In the genomic region with DNA sequence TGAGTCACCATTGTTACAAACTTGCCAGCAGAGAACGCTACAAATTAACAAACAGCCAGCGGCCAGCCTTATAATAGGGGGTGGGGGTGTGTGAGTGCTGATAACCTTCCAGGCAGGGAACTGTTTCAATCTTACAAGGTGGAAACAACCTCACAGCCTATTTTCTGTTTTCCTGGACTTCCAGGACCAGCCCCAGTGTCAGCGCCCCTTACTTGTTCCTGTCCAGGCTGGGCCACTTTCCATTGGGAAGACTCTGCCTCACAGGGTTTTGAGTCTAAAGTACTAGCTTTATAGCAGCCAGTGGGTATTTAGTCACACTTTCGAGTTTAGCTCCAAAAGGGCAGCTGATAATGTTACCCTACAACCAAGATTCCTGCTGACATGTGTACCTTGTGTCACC, we compare ENCODE assay signal across 9 mouse cellular contexts. TPM values are rescaled to one million over a fixed set of nuclear protein-coding genes. Genes with fewer than 3 reads are reported as not detected.
A peak's percentile ranks its signal among the peaks of the same experiment; 100 is the strongest.
DNase-seq lines count a peak whose midpoint lies in the region; ATAC-seq lines count a peak whose summit lies in the region.
"Had no signal": no experiment of that assay in that cellular context is flagged by ENCODE, and none has a peak within 500 bp of the region (broad histone marks: within the 10 kb centered on the region; RNA-seq: fewer than 3 reads in every experiment).

No protein-coding gene starts in this region.

- no peak for ATAC-seq in heart, embryonic 13.5 days (ENCODE audit: extremely low read depth, insufficient number of reproducible peaks, low FRiP score, low TSS enrichment)
- ATAC-seq in forebrain, embryonic 14.5 days: no peak
- ATAC-seq in neural tube, embryonic 14.5 days (ENCODE audit: low read depth): no peak
- ATAC-seq in erythroblast, adult 5-6 weeks (replicated peaks; ENCODE audit: low FRiP score, poor library complexity, severe bottlenecking): no peak
- ATAC-seq: Patski had no signal

- H3K27ac ChIP-seq in heart, embryonic 13.5 days (replicated peaks): peak overlapping the region; percentile 100
- H3K27ac ChIP-seq in forebrain, embryonic 14.5 days (ENCODE audit: low read depth, low read length): no peak overlapping the region
- no peak overlapping the region for H3K27ac ChIP-seq in neural tube, embryonic 14.5 days (ENCODE audit: low read depth, low read length)

- 14% methylated on average over 4 of the region's 4 CpGs for WGBS in heart, embryonic 13.5 days
- WGBS in forebrain, embryonic 14.5 days: 35% methylated on average over 4 of the region's 4 CpGs
- 33% methylated on average over 4 of the region's 4 CpGs for WGBS in neural tube, embryonic 14.5 days

- H3K4me3 ChIP-seq in heart, embryonic 13.5 days: peak overlapping the region; percentile 89
- no peak overlapping the region for H3K4me3 ChIP-seq in forebrain, embryonic 14.5 days (ENCODE audit: low read depth, low read length)
- H3K4me3 ChIP-seq in neural tube, embryonic 14.5 days (ENCODE audit: low read depth, low read length): no peak overlapping the region

- no peaks in the 10 kb centered on the region for H3K9me3 ChIP-seq in heart, embryonic 13.5 days
- no peaks in the 10 kb centered on the region for H3K9me3 ChIP-seq in forebrain, embryonic 14.5 days (replicated peaks; ENCODE audit: control insufficient read depth, low read length)
- no peaks in the 10 kb centered on the region for H3K9me3 ChIP-seq in neural tube, embryonic 14.5 days (ENCODE audit: control insufficient read depth, low read length)

- H3K9ac ChIP-seq in heart, embryonic 13.5 days: peak overlapping the region; percentile 99
- H3K9ac ChIP-seq in forebrain, embryonic 14.5 days (ENCODE audit: low read length): no peak overlapping the region
- H3K9ac ChIP-seq in neural tube, embryonic 14.5 days (replicated peaks; ENCODE audit: low read depth, low read length): no peak overlapping the region

- no peaks in the 10 kb centered on the region for H3K27me3 ChIP-seq in heart, embryonic 13.5 days (replicated peaks)
- 0 out of 2 replicates have a peak, but pooled peaks cover 4% of the 10 kb centered on the region for H3K27me3 ChIP-seq in forebrain, embryonic 14.5 days (replicated peaks; ENCODE audit: control insufficient read depth, insufficient read depth, low read length)
- H3K27me3 ChIP-seq in neural tube, embryonic 14.5 days (ENCODE audit: control insufficient read depth, insufficient read depth, low read length): no peaks in the 10 kb centered on the region
- H3K27me3 ChIP-seq: Patski had no signal

- DNase-seq in heart, adult 8-10 months (ENCODE audit: low spot score): no peak
- DNase-seq in forebrain, embryonic 14.5 days (ENCODE audit: low spot score): no peak
- peak; percentile 69 for DNase-seq in kidney, postnatal 14 days
- no peak for DNase-seq in spleen, postnatal 36 days (ENCODE audit: low spot score in 2 of 2)
- no peak for DNase-seq in frontal cortex, adult 2 months (ENCODE audit: extremely low spot score in 1 of 2, low spot score in 1 of 2)

- H3K4me1 ChIP-seq in heart, embryonic 13.5 days: peaks cover 82% of the 10 kb centered on the region
- H3K4me1 ChIP-seq in forebrain, embryonic 14.5 days (ENCODE audit: control insufficient read depth, insufficient read depth, low read length): peaks cover 63% of the 10 kb centered on the region
- peaks cover 54% of the 10 kb centered on the region for H3K4me1 ChIP-seq in neural tube, embryonic 14.5 days (ENCODE audit: control insufficient read depth, insufficient read depth, low read length)

- peak overlapping the region; percentile 76 for H3K4me2 ChIP-seq in heart, embryonic 13.5 days
- peak overlapping the region; percentile 16; the same call in 1 of the 2 replicates for H3K4me2 ChIP-seq in forebrain, embryonic 14.5 days (ENCODE audit: low read length)
- peak overlapping the region; percentile 62 for H3K4me2 ChIP-seq in neural tube, embryonic 14.5 days (ENCODE audit: low read depth, low read length)

- H3K36me3 ChIP-seq in heart, embryonic 13.5 days: no peaks in the 10 kb centered on the region
- no peaks in the 10 kb centered on the region for H3K36me3 ChIP-seq in forebrain, embryonic 14.5 days (ENCODE audit: control insufficient read depth, insufficient read depth, low read length)
- no peaks in the 10 kb centered on the region for H3K36me3 ChIP-seq in neural tube, embryonic 14.5 days (ENCODE audit: control insufficient read depth, insufficient read depth, low read length)

RNA-seq across cellular contexts. Expression of a gene that starts 2.8 kb away (rescaled TPM):
- 243 and 250 TPM in 2 replicates for polyA plus RNA-seq in heart, embryonic 13.5 days (2015; fragmentation: Nextera tagmentation; extraction: Ambion mirVana)
- 100 to 1,000 TPM; 757 to 917 (median 814) TPM for total RNA-seq in heart, adult 8-10 months (2022)
- polyA plus RNA-seq in forebrain, embryonic 14.5 days (2014; fragmentation: Nextera tagmentation; extraction: Ambion mirVana): 50.8 and 64.9 TPM in 2 replicates
- polyA plus RNA-seq in neural tube, embryonic 14.5 days (2014; fragmentation: Nextera tagmentation; extraction: Ambion mirVana): 105 and 115 TPM in 2 replicates
- polyA plus RNA-seq in frontal cortex, adult 2 months (2012; rRNA removed): 503 and 558 TPM in 2 replicates
- total RNA-seq in erythroblast, adult 5-6 weeks (2015; ENCODE audit: low replicate concordance): 24.4 and 27.4 TPM in 2 replicates
- total RNA-seq in erythroblast, adult 5-6 weeks (2017; ENCODE audit: low replicate concordance): 36.5 and 36.7 TPM in 2 replicates

Comparison
In these comparisons a context has a peak if more than half of its experiments do, and no peak if none do; other contexts are left out.
1. H3K4me2 ChIP-seq: peak in every context shown above with its lines; median percentile 76 in heart, embryonic 13.5 days; 62 in neural tube, embryonic 14.5 days; 16 in forebrain, embryonic 14.5 days.